Comparison of ENCODE assay signal across 25 mouse cellular contexts in the genomic region with DNA sequence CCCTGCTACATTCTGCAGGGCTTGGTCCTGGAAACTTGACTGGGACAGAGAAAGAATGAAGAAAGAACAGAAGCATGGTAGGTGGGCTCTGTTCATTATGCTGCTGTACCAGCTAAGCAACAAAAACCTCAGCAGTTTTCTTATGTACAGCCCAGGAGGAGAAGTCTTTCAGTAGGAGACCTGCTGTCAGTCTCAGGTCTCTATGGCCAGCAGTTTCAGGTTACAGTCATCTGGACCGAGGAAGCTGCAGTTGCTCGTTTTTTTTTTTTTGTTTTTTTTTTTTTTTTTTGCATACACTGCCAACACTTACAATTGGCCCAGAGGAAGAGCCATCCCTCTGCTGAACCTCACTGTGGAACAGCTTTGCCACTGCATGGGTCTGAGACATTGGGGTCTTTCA.
"Had no signal": no experiment of that assay in that cellular context is flagged by ENCODE, and none has a peak within 500 bp of the region (broad histone marks: within the 10 kb centered on the region; RNA-seq: fewer than 3 reads in every experiment).

No protein-coding gene starts in this region.

- H3K9me3 ChIP-seq: heart, embryonic 13.5 days; heart, embryonic 15.5 days; hindbrain, embryonic 13.5 days; hindbrain, embryonic 15.5 days; kidney, embryonic 15.5 days; limb, embryonic 13.5 days; limb, embryonic 15.5 days; liver, embryonic 12.5 days had no signal

- H3K9ac ChIP-seq: heart, embryonic 13.5 days; heart, embryonic 15.5 days; hindbrain, embryonic 13.5 days; hindbrain, embryonic 15.5 days; kidney, embryonic 15.5 days; limb, embryonic 13.5 days; limb, embryonic 15.5 days; liver, embryonic 12.5 days; liver, embryonic 14.5 days had no signal

- DNase-seq: gastrocnemius, postnatal 14 days; gastrocnemius, postnatal 36 days; heart, adult 11 months; heart, adult 2 months; heart, postnatal 14 days; heart, postnatal 36 days; kidney, adult 11 months; kidney, adult 2 months; kidney, adult 9 months; kidney, postnatal 14 days; kidney, postnatal 36 days; layer of hippocampus, adult 9-11 months; layer of hippocampus, postnatal 36 days; left cerebral cortex, postnatal 4 days had no signal

- H3K4me3 ChIP-seq: heart, adult 2 months; heart, embryonic 13.5 days; heart, embryonic 15.5 days; hindbrain, embryonic 13.5 days; hindbrain, embryonic 15.5 days; kidney, embryonic 15.5 days; limb, embryonic 13.5 days; limb, embryonic 15.5 days; liver, embryonic 12.5 days had no signal

- H3K27me3 ChIP-seq: heart, embryonic 13.5 days; heart, embryonic 15.5 days; hindbrain, embryonic 13.5 days; hindbrain, embryonic 15.5 days; kidney, embryonic 15.5 days; limb, embryonic 13.5 days; limb, embryonic 15.5 days; liver, embryonic 12.5 days had no signal

- H3K27ac ChIP-seq: heart, adult 2 months; heart, embryonic 13.5 days; heart, embryonic 15.5 days; hindbrain, embryonic 13.5 days; hindbrain, embryonic 15.5 days; hindbrain, postnatal 0 days; kidney, embryonic 15.5 days; kidney, postnatal 0 days; limb, embryonic 13.5 days; limb, embryonic 15.5 days; liver, embryonic 12.5 days; liver, embryonic 14.5 days had no signal

- H3K4me1 ChIP-seq: heart, embryonic 13.5 days; heart, embryonic 15.5 days; hindbrain, embryonic 13.5 days; hindbrain, embryonic 15.5 days; kidney, embryonic 15.5 days; limb, embryonic 13.5 days; limb, embryonic 15.5 days; liver, embryonic 12.5 days had no signal

- H3K36me3 ChIP-seq: heart, embryonic 13.5 days; heart, embryonic 15.5 days; hindbrain, embryonic 13.5 days; hindbrain, embryonic 15.5 days; kidney, embryonic 15.5 days; limb, embryonic 13.5 days; limb, embryonic 15.5 days; liver, embryonic 12.5 days had no signal
